Mouse (Mus musculus) olfactory bulb, adult 2 months (tissue): ENCODE measurements around the gene Gad1. TPM values are rescaled to one million over a fixed set of nuclear protein-coding genes. Genes with fewer than 3 reads are reported as not detected.

Experiments
- H3K27ac ChIP-seq: fragments of 200-500 bp; 2 replicates; pipeline ENCODE4 v1.5.1; 2012; ENCODE audit warnings: low read depth, low read length; ENCODE audit not compliant: insufficient read depth
- H3K4me1 ChIP-seq: fragments of 200-500 bp; 2 replicates; pipeline ENCODE4 v1.6.1; 2012; ENCODE audit warnings: low read length; ENCODE audit not compliant: control insufficient read depth, insufficient read depth
- H3K4me3 ChIP-seq: fragments of 200-500 bp; 2 replicates; pipeline ENCODE4 v1.5.1; 2012; ENCODE audit warnings: mild to moderate bottlenecking, low read depth, low read length, moderate library complexity; ENCODE audit not compliant: insufficient read depth
- CTCF ChIP-seq: fragments of 200-500 bp; IDR thresholded peaks from 2 replicates; pipeline ENCODE4 v1.5.1; 2012; ENCODE audit warnings: low read depth, mild to moderate bottlenecking, low read length, moderate library complexity; ENCODE audit not compliant: insufficient read depth
- POLR2A ChIP-seq: fragments of 200-500 bp; IDR thresholded peaks from 2 replicates; pipeline ENCODE4 v1.6.1; 2012; ENCODE audit warnings: mild to moderate bottlenecking, low read depth, low read length, moderate library complexity; ENCODE audit not compliant: insufficient read depth
- WGBS: fragments of 180-500 bp; shearing (Covaris S2); methylation state at CpG from one replicate; pipeline ENCODE4 v1.1.7; 2018; 5-methylcytosine and 5-hydroxymethylcytosine counted together
- polyA plus RNA-seq: library from polyadenylated mRNA; stranded (reverse); fragments of >200 nt; gene quantifications from 2 replicates; pipeline ENCODE4 v1.2.4, GENCODE M21; 2012; ENCODE audit warnings: low replicate concordance; ENCODE audit not compliant: missing spikeins, insufficient read depth, insufficient read length

The Gad1 gene
- polyA plus RNA-seq, 1 experiment: 475 TPM

DNA sequence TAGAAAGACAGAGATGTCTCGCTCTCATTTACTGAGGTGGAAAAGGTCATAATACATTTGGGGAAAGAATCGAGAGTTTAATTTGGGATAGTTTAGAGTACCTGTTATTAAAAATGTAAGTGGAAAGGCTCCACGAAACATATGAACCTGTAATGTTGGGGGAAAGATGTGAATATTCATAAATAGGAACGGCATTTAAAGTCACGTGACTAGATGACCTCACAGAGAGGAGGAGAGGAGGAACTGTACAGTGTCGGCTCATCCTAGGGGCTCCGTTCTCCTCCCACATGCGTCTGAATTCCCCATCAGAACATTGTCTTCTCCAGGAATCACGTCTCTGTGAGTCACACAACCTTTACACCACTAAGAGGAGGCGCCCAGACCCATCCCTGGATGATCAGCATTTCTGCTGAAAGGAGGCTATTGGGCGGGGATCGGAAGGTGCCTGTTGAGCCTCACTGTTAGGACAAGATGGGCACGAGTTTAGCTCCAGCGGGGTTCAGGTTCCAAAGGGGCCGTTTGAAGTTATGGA, 739 bp upstream of the Gad1 start:
- 71% methylated on average over 15 of the region's 15 CpGs for WGBS
- H3K27ac ChIP-seq: no peak overlapping the region
- no peak for TF ChIP-seq CTCF
- TF ChIP-seq POLR2A: no peak
- H3K4me3 ChIP-seq: no peak overlapping the region
- H3K4me1 ChIP-seq: peaks cover 10% of the 10 kb centered on the region

DNA sequence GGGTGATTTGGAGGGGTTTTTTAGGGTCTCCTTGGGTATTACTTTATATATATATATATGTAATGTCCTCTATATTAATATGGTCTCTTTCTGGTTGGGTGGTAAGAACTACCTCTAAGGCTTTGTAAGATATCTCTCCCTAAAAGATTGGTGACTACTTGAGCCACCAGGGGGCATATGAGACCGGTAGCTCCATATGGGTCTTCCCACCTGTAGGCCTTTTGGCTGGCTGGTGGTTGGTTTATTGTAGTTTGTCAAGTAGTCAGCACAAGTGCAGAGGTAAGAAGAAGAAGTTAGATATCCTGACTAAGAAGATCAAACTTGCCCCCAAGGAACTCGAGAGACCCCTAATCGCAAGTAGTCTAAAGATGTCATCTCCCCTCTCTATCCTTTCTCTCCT, 954 bp downstream of the Gad1 start:
- 85% methylated on average over 3 of the region's 3 CpGs for WGBS
- TF ChIP-seq POLR2A (no peak), CTCF (no peak)
- Histone ChIP-seq H3K4me1 (peaks cover 11% of the 10 kb centered on the region), H3K4me3 (no peak overlapping the region), H3K27ac (no peak overlapping the region)

DNA sequence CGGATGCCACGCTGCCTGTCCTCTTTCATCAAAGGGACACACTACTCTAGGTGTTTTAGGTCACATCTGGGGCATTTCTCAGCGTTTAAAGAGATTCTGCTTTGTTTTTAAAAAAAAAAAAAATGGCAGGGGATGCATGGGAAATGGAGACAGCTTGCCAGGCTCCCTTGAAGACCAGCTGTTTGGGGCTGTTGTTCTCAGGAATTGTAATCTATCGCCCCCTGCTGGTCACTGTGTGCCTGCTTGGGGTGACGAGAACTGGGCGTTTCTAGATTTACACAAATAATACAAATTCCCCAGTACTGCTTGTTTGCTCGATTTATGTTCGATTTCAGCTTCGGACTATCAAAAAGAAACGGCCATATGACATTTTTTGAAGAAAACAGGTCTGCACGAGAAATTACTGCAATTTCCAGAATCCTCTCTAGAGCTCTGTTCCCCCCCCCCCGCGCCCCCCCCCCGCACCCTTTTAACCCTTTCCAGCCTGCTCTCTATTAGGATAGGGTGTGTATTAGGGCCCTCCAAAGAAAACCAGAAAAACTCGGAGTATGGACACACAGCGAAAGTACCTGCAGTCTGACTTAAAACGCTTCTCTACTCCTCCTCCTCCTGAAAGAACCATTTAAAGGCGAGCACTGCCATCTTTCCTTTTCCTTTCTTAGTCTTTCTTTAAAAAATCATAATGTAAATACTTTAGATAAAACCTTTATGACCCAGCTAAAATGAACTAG, 5.4 kb downstream of the Gad1 start:
- H3K27ac ChIP-seq: peak overlapping the region; percentile 90
- H3K4me3 ChIP-seq: no peak overlapping the region
- 5% methylated on average over 18 of the region's 18 CpGs for WGBS
- TF ChIP-seq CTCF (peak; percentile 65; the same call in 1 of the 2 replicates), POLR2A (no peak)
- H3K4me1 ChIP-seq: peaks cover 19% of the 10 kb centered on the region

- TF ChIP-seq CTCF (no peak), POLR2A (no peak)
- 9% methylated on average over 24 of the region's 24 CpGs for WGBS
- Histone ChIP-seq H3K27ac (peak overlapping the region; percentile 90), H3K4me1 (peaks cover 19% of the 10 kb centered on the region), H3K4me3 (peak overlapping the region; percentile 37)
These were observed 6.1 kb downstream of the Gad1 start for GRCm38 (mm10) chr2:70558843-70559451.

DNA sequence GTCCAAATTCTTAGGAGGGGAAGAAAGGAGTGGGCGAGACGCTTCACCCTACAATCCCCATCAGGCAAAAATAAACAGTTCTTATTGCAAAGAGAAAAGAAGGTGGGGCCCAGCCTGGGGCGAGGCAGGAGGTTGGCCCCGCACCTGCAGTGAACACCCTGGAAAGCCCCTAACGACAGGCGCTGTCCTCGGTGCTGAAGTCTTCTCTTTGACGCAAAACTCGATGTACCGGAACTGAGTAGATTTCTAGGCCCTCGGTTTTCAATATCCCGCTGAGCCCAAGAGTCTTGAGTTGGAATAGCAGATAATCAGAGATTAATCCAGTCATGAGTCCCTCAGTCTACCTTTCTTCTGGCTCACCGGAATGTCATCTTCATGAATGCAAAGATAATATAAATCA, 6.6 kb downstream of the Gad1 start:
- WGBS: 8% methylated on average over 13 of the region's 13 CpGs
- peak overlapping the region; percentile 37 for H3K4me3 ChIP-seq
- peaks cover 19% of the 10 kb centered on the region for H3K4me1 ChIP-seq
- H3K27ac ChIP-seq: peak overlapping the region; percentile 90
- no peak for TF ChIP-seq CTCF

DNA sequence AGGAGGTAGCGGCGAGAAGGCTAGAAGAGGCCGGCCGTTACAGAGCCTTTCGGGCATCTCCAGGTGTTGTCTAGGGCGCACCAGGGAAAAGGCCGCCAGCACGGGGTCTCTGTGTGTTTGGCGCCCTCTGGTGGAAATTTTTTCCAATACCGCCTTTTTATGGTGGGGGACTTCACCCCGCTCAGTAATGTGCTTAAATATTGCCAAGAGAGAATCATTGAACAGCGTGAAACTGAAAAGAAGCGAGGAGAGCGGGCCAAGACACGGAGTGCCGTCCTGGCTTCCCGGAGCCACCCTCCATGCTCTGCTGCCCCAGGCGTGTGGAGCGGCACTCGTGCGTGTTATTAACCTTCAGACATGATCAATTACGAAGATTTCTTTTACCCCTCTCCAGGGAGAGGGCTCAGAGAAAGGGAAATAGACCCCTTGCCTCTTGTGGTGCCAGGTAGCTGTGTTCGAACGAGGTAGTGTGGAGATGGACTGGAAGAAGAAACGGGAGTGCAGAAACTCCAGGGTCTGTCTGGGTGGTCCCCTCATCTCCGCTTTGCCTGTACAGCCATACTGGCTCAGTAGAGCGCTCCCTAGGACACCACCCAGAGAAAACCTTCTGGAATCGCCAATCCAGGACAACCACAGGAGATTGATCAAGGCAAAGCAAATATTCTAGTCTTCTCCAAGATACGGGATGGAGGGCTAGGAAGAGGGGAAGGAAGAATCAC, 8.4 kb downstream of the Gad1 start:
- H3K4me1 ChIP-seq: peaks cover 13% of the 10 kb centered on the region
- H3K27ac ChIP-seq: peak overlapping the region; percentile 100
- WGBS: under 1% methylated on average over 29 of the region's 29 CpGs
- H3K4me3 ChIP-seq: peak overlapping the region; percentile 96
- TF ChIP-seq CTCF (peak; percentile 73), POLR2A (no peak; the same call in 1 of the 2 replicates)

DNA sequence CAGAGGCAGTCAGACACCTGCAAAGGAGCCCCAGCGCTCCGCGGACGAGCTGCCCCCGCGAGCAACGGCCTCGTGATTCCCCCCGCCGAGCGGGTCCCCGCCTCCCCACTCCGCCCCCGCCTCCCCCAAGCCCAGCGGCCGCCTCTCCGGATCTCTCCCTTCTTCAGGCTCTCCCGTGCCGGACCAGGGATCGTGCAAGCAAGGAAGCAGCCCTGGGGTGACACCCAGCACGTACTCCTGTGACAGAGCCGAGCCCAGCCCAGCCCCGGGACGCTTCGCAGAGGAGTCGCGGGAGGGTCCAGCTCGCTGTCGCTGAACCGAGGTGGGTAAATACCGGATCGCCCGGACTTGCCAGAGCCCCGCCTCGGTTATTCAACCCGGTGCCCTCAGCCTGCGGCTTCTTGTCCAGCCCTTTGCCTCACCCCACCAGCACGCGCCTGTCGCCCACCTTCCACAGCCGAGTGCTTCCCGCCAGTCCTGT, 9.2 kb downstream of the Gad1 start:
- Histone ChIP-seq H3K4me3 (peak overlapping the region; percentile 96), H3K4me1 (peaks cover 9% of the 10 kb centered on the region), H3K27ac (peak overlapping the region; percentile 100)
- TF ChIP-seq POLR2A: peak; percentile 40; the same call in 1 of the 2 replicates
- TF ChIP-seq CTCF: no peak
- WGBS: under 1% methylated on average over 40 of the region's 42 CpGs

DNA sequence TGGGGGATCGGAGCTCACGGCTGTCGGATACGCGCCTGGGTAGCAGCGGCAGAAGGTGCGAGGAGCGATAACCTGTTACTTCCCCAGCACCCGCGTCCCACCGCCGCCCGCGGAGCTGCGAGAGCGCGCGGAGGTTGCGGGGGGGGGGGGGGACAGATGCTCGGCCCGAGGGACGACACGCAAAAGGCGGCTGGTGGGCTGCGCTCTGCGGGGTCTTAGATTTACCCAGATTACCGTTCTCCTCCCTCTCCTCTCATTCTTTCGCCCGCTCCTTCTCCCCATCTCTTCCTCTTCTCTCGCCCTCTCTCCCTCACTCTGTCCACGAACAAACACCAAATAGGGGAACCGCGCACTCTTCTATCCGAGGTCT, 9.7 kb downstream of the Gad1 start:
- peak overlapping the region; percentile 100 for H3K27ac ChIP-seq

More for the DNA sequence above, 9.7 kb downstream of the Gad1 start:
- no peak for TF ChIP-seq CTCF
- TF ChIP-seq POLR2A: no peak
- H3K4me1 ChIP-seq: peaks cover 9% of the 10 kb centered on the region
- WGBS: under 1% methylated on average over 34 of the region's 34 CpGs
- H3K4me3 ChIP-seq: peak overlapping the region; percentile 96
